Mouse (Mus musculus) E14TG2a.4 (cell line): ENCODE data around the gene Tyrobp.

Experiments
- CTCF ChIP-seq: conservative IDR thresholded peaks from 2 replicates; pipeline ENCODE4 v1.5.1; 2014; ENCODE audit warnings: low read length
- NANOG ChIP-seq: IDR thresholded peaks from 2 replicates; pipeline ENCODE4 v1.6.1; 2014; ENCODE audit warnings: borderline replicate concordance, low read length, mixed read lengths
- POU5F1 ChIP-seq: IDR thresholded peaks from 2 replicates; pipeline ENCODE4 v1.6.1; 2014; ENCODE audit warnings: low read length, borderline replicate concordance

- no peak for TF ChIP-seq POU5F1
- TF ChIP-seq CTCF: no peak
- TF ChIP-seq NANOG: no peak
Observed at GRCm38 (mm10) chr7:30399671-30400070, 13.9 kb upstream of the Tyrobp start.
